Comparison of ENCODE assay signal across 8 mouse cellular contexts in the genomic region with DNA sequence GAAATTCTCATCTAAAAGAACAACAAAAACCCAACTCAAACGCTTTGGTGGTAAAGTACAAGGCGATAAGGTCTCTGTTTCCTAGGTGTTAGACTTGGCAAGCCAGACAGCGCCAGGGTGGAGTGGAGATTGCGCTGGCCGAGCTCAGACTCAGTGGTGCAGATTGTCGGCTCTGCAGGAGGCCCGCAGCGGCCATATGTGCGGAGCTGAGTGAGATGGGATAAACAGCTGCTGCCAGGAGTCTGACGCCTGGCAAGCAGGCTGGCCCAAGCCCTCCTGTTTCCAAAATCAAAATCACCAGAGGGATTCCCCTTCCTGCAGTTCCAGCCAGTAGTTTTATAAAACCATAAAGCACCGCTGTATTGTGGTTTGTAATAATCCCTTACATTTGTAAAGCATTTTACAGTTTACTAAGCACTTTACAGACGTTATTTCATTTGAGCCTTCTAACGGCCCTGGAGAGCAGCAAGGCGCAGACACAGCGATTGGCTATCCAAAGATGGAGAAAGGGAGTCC. TPM values are rescaled to one million over a fixed set of nuclear protein-coding genes. Genes with fewer than 3 reads are reported as not detected.
DNase-seq lines count a peak whose midpoint lies in the region; ATAC-seq and TF ChIP-seq lines count a peak whose summit lies in the region.

No protein-coding gene starts in this region.

- no peak overlapping the region for H3K4me3 ChIP-seq in kidney, embryonic 14.5 days (ENCODE audit: low read length)
- no peak overlapping the region for H3K4me3 ChIP-seq in forebrain, embryonic 15.5 days
- no peak overlapping the region for H3K4me3 ChIP-seq in intestine, postnatal 0 days (ENCODE audit: low read depth, low read length)
- H3K4me3 ChIP-seq in neural tube, embryonic 13.5 days: no peak overlapping the region

- no peak for DNase-seq in kidney, postnatal 14 days
- peak; percentile 55 for DNase-seq in brain, adult 2 months (ENCODE audit: low read depth, low spot score)
- no peak for DNase-seq in thymus, postnatal 14 days

- no peak overlapping the region for H3K9ac ChIP-seq in kidney, embryonic 14.5 days (ENCODE audit: low read depth, low read length)
- no peak overlapping the region for H3K9ac ChIP-seq in forebrain, embryonic 15.5 days (replicated peaks)
- no peak overlapping the region for H3K9ac ChIP-seq in intestine, postnatal 0 days (ENCODE audit: low read depth, low read length)
- 0 out of 2 replicates have a peak overlapping the region, but pooled peaks have one; percentile 12 for H3K9ac ChIP-seq in neural tube, embryonic 13.5 days

- H3K9me3 ChIP-seq in kidney, embryonic 14.5 days (ENCODE audit: control insufficient read depth, low read length): no peaks in the 10 kb centered on the region
- H3K9me3 ChIP-seq in forebrain, embryonic 15.5 days: no peaks in the 10 kb centered on the region
- H3K9me3 ChIP-seq in intestine, postnatal 0 days (ENCODE audit: control insufficient read depth): no peaks in the 10 kb centered on the region
- H3K9me3 ChIP-seq in neural tube, embryonic 13.5 days: no peaks in the 10 kb centered on the region

- no peak for ATAC-seq in kidney, embryonic 14.5 days (ENCODE audit: low FRiP score, low TSS enrichment)
- peak; percentile 73 for ATAC-seq in forebrain, embryonic 15.5 days (replicated peaks)
- ATAC-seq in intestine, postnatal 0 days: no peak
- ATAC-seq in neural tube, embryonic 13.5 days (ENCODE audit: low read depth): peak; percentile 71; the same call in 1 of the 2 replicates
- ATAC-seq in inflammation-experienced regulatory T-cells, adult 6 months: no peak

- H3K36me3 ChIP-seq in kidney, embryonic 14.5 days (ENCODE audit: control insufficient read depth, insufficient read depth, low read length): no peaks in the 10 kb centered on the region
- no peaks in the 10 kb centered on the region for H3K36me3 ChIP-seq in forebrain, embryonic 15.5 days
- H3K36me3 ChIP-seq in intestine, postnatal 0 days (ENCODE audit: control insufficient read depth, insufficient read depth): no peaks in the 10 kb centered on the region
- no peaks in the 10 kb centered on the region for H3K36me3 ChIP-seq in neural tube, embryonic 13.5 days

- TF ChIP-seq CTCF in intestine, postnatal 0 days (IDR thresholded peaks at IDR 0.05; ENCODE audit: low read depth): no peak

- no peaks in the 10 kb centered on the region; the same call in 1 of the 2 replicates for H3K27me3 ChIP-seq in kidney, embryonic 14.5 days (ENCODE audit: control insufficient read depth, insufficient read depth, low read length)
- no peaks in the 10 kb centered on the region for H3K27me3 ChIP-seq in forebrain, embryonic 15.5 days
- H3K27me3 ChIP-seq in intestine, postnatal 0 days (replicated peaks; ENCODE audit: control insufficient read depth, insufficient read depth, low read length): no peaks in the 10 kb centered on the region
- 0 out of 2 replicates have a peak, but pooled peaks cover 3% of the 10 kb centered on the region for H3K27me3 ChIP-seq in neural tube, embryonic 13.5 days

- peaks cover 11% of the 10 kb centered on the region for H3K4me1 ChIP-seq in kidney, embryonic 14.5 days (ENCODE audit: control insufficient read depth, insufficient read depth, low read length)
- H3K4me1 ChIP-seq in forebrain, embryonic 15.5 days: peaks cover 38% of the 10 kb centered on the region
- no peaks in the 10 kb centered on the region for H3K4me1 ChIP-seq in intestine, postnatal 0 days (replicated peaks; ENCODE audit: control insufficient read depth, insufficient read depth, low read length)
- H3K4me1 ChIP-seq in neural tube, embryonic 13.5 days (replicated peaks): peaks cover 48% of the 10 kb centered on the region

- 22% methylated on average over 15 of the region's 15 CpGs for WGBS in kidney, embryonic 14.5 days
- 8% methylated on average over 15 of the region's 15 CpGs for WGBS in forebrain, embryonic 15.5 days
- 24% methylated on average over 15 of the region's 15 CpGs for whole genome bisulfite sequencing in intestine, postnatal 0 days
- WGBS in neural tube, embryonic 13.5 days: 7% methylated on average over 15 of the region's 15 CpGs

- H3K27ac ChIP-seq in kidney, embryonic 14.5 days (ENCODE audit: low read depth, low read length): peak overlapping the region; percentile 38; the same call in 1 of the 2 replicates
- H3K27ac ChIP-seq in forebrain, embryonic 15.5 days (replicated peaks): peak overlapping the region; percentile 52
- peak overlapping the region; percentile 50; the same call in 1 of the 2 replicates for H3K27ac ChIP-seq in intestine, postnatal 0 days (ENCODE audit: low read depth, low read length)
- peak overlapping the region; percentile 68 for H3K27ac ChIP-seq in neural tube, embryonic 13.5 days (replicated peaks)

- H3K4me2 ChIP-seq in kidney, embryonic 14.5 days (replicated peaks; ENCODE audit: low read depth, low read length): peak overlapping the region; percentile 13; the same call in 1 of the 2 replicates
- peak overlapping the region; percentile 31 for H3K4me2 ChIP-seq in forebrain, embryonic 15.5 days (replicated peaks)
- peak overlapping the region; percentile 31 for H3K4me2 ChIP-seq in intestine, postnatal 0 days (replicated peaks; ENCODE audit: low read depth)
- H3K4me2 ChIP-seq in neural tube, embryonic 13.5 days: peak overlapping the region; percentile 46

RNA-seq across cellular contexts. Expression of a gene that starts 18.1 kb away (rescaled TPM):
- 0.46 and 0.76 TPM in 2 replicates for polyA plus RNA-seq in kidney, embryonic 14.5 days (2014; fragmentation: Nextera tagmentation; extraction: Ambion mirVana)
- polyA plus RNA-seq in forebrain, embryonic 15.5 days (2015; fragmentation: Nextera tagmentation; extraction: Ambion mirVana): 0.47 and 0.79 TPM in 2 replicates
- polyA plus RNA-seq in intestine, postnatal 0 days (2015; fragmentation: Nextera tagmentation; extraction: Ambion mirVana): 0.13 and 0.23 TPM in 2 replicates
- polyA plus RNA-seq in neural tube, embryonic 13.5 days (2015; fragmentation: Nextera tagmentation; extraction: Ambion mirVana): 0.65 and 1.1 TPM in 2 replicates
- polyA plus RNA-seq in inflammation-experienced regulatory T-cells, adult 6 months (2017; shearing (Covaris generic)): not detected

RNA-seq across cellular contexts. Expression of a gene that starts 21.5 kb away (rescaled TPM):
- 8.3 and 10.8 TPM in 2 replicates for polyA plus RNA-seq in kidney, embryonic 14.5 days (2014; fragmentation: Nextera tagmentation; extraction: Ambion mirVana)
- 15.3 and 19.3 TPM in 2 replicates for polyA plus RNA-seq in forebrain, embryonic 15.5 days (2015; fragmentation: Nextera tagmentation; extraction: Ambion mirVana)
- polyA plus RNA-seq in intestine, postnatal 0 days (2015; fragmentation: Nextera tagmentation; extraction: Ambion mirVana): 6.4 and 6.7 TPM in 2 replicates
- 16.0 and 16.6 TPM in 2 replicates for polyA plus RNA-seq in neural tube, embryonic 13.5 days (2015; fragmentation: Nextera tagmentation; extraction: Ambion mirVana)
- 1 to 10 TPM in 2 of 3 experiments, under 1 TPM in 1; 0.74 to 2.6 (median 1.7) TPM for polyA plus RNA-seq in inflammation-experienced regulatory T-cells, adult 6 months (2017; shearing (Covaris generic))

RNA-seq across cellular contexts. Expression of a gene that starts 21.9 kb away (rescaled TPM):
- polyA plus RNA-seq in kidney, embryonic 14.5 days (2014; fragmentation: Nextera tagmentation; extraction: Ambion mirVana): 7.3 and 8.5 TPM in 2 replicates
- 7.7 and 8.4 TPM in 2 replicates for polyA plus RNA-seq in forebrain, embryonic 15.5 days (2015; fragmentation: Nextera tagmentation; extraction: Ambion mirVana)
- polyA plus RNA-seq in intestine, postnatal 0 days (2015; fragmentation: Nextera tagmentation; extraction: Ambion mirVana): 2.4 and 2.6 TPM in 2 replicates
- polyA plus RNA-seq in neural tube, embryonic 13.5 days (2015; fragmentation: Nextera tagmentation; extraction: Ambion mirVana): 7.9 TPM in 2 replicates
- polyA plus RNA-seq in inflammation-experienced regulatory T-cells, adult 6 months (2017; shearing (Covaris generic)): 1 to 10 TPM in 1 of 3 experiments, under 1 TPM in 2; 0.54 to 1.1 (median 0.71) TPM

Comparison
In these comparisons a context has a peak if more than half of its experiments do, and no peak if none do; other contexts are left out.
1. ATAC-seq: peak in forebrain, embryonic 15.5 days (single experiment) and neural tube, embryonic 13.5 days (single experiment); none in kidney, embryonic 14.5 days (single experiment), intestine, postnatal 0 days (single experiment) and inflammation-experienced regulatory T-cells, adult 6 months (single experiment).
2. Peak in every context shown above with its lines, with median percentiles within 50 percentile points of each other: H3K27ac ChIP-seq and H3K4me2 ChIP-seq.